Mouse (Mus musculus): ENCODE results near the gene Sh3d19.
"Not testable (repeated sequence)": the region's sequence is repeated elsewhere in the genome, so short reads cannot be mapped to it uniquely, and the experiment has no call there.

Gene Sh3d19

DNA sequence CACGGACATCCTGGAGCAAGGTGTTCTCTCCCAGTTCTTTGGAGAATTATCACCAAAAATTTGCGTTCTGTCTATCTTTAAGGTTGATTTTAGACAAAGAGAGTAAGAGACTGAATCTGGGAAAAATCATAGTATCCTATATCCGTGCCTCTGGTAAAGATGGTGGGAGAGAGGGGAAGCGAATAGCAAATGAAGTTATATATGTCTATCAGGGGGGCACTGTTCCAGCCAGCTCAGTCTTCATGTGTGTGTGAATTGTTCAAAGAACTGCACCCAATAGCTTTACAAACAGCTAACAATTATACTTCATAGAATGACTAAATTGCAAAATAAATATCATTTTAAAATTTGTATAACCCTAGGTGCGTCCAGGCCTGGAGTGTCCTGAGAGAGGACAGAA, 123.0 kb downstream of the Sh3d19 start:
- no peak for ATAC-seq (ENCODE audit: low TSS enrichment)

DNA sequence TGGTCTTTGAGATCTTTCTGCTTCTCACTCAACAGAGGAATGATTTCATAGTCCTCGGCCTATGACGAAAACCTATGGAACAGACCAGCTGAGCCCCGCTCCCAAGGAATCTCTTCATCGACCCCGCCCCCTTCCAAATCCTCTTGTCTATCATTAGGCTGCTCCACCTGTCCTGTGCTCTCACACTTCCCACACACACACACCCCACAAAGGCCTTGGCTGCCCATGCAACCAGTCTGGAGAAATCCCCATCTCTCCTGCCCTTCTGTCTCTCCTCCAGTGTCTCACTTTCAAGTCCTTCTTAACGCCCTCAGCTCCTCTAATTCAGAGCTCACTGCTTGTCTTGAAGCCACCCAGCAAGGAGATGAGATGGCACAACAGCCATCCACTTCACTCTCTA, 131.0 kb downstream of the Sh3d19 start:
- no peak for ATAC-seq (ENCODE audit: low TSS enrichment)

DNA sequence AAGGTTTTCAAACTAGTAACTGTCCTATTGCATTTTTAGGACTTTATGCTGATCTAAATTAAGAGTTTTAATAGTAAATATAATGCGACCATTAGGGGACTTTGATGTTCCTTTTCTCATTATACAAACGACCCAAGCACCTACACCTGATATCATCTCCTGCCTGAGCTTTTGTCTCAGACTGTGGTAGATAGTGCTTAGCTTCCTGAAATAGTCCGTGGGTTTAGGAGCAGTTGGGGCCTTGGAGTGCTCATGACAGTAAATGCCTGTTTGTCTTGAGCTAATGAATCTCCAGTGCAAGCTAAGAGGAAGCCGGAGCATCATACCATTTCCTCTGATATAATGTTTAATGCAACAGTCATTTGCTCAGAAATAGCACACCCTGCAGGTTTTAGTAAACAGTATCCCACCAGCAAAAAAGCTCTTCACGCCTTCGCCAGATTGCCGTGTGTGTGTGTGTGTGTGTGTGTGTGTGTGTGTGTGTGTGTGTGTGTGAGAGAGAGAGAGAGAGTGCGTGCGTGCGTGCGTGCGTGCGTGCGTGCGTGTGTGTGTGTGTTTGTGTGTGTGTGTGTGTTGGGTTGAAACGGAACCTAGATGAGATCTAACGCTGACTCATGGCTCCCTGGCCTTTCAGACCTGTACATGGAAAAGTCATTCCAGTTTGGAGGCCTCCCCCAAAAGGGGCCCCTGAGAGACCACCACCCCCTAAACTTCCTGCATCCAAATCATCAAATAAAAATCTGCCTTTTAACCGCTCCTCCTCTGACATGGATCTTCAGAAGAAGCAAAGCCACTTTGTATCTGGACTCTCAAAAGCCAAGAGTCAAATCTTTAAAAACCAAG, 132.8 kb downstream of the Sh3d19 start:
- 0 out of 2 replicates have a peak, but pooled peaks have one; percentile 41 for ATAC-seq (ENCODE audit: low TSS enrichment)

GRCm38 (mm10) chr3:86104433-86104832, 133.5 kb downstream of the Sh3d19 start:
- ATAC-seq (ENCODE audit: low TSS enrichment) = not testable (repeated sequence)

- ATAC-seq (ENCODE audit: low TSS enrichment) = no peak
Measured at GRCm38 (mm10) chr3:86104909-86105308, 134.0 kb downstream of the Sh3d19 start.

- ATAC-seq (ENCODE audit: low TSS enrichment) = no peak
Measured at GRCm38 (mm10) chr3:86106086-86106632, 135.2 kb downstream of the Sh3d19 start.

DNA sequence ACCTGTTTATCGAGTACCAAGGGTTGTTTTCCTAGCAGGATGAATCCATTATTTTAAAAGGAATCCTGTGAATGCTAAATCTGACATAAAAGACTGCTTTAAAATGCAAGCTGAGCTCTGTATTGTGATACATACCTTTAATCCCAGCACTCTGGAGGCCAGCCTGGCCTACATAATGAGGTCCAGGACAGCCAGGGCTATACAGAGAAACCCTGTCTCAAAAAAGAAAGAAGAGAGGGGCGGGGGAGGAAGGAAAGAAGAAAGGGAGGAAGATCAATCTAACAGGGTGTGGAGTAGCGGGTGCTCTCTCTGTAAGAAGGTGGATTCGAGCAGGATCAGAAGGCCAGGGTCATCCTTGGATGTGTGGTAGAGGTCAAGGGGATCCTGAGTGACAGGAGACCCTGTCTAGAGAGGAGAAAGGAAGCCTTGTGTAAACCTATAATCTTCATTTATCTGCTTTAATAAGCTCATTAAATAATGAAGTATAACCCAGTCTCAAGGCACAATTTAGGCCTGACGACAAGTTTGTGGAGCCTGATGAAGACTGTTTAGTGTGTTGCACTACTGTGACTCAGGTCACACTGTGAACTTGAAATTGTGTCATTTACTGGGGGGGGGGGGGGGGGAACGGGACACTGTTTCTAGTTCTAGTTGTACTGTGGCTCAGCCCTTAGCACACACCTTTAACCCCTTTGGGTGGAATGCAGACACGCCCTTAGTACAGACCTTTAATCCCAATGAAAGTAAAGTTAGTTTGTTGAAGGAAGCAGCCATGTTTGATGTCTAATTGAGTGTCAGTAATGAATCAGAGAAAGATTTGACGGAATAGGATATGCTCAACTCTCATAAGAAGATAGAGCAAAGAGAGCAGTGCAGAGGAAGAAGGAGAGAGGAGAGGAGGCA, 137.0 kb downstream of the Sh3d19 start:
- ATAC-seq (ENCODE audit: low TSS enrichment) = no peak

DNA sequence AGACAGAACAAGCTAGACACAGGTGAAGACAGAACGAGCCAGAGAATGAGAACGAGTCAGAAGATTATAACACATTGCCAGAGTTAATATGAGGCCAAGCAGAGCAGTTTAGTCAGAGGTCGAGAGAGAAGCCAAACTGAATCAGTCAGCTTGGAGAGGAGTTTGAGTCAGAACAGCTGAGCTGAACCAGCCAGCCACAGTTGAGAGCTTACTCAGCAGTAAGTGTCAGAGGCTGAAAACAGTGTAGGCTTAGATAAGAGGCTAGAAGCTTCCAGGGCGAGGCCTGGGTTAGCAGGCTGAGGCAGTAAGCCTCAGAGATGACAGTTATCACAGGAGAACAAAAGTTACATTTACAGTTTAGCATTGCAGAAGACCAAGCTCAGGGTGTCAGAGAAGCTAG, 137.7 kb downstream of the Sh3d19 start:
- ATAC-seq (ENCODE audit: low TSS enrichment) = peak; percentile 25; the same call in 1 of the 2 replicates

DNA sequence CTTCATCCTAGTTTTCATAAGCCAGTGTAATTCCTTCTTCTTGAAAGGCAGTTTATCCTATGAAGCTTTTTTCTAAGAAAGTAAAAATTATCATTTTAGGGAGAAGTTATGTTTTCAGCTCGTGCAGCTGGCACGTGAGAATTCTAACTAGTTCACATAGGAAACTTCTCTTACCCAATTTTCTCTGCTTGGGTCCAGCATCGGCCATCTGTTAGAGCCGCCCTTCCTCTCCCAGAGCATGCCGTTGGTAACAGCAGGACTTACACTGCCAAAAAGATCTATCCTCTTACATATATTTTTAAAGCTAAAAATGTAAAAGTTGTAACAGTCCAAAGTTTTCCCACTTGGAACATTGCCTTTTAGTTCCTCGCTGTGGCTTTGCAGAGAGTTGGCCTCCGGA, 138.2 kb downstream of the Sh3d19 start:
- ATAC-seq (ENCODE audit: low TSS enrichment) = peak; percentile 55; the same call in 1 of the 2 replicates

GRCm38 (mm10) chr3:86110077-86110476, 139.2 kb downstream of the Sh3d19 start:
- ATAC-seq (ENCODE audit: low TSS enrichment) = peak; percentile 28; the same call in 1 of the 2 replicates

DNA sequence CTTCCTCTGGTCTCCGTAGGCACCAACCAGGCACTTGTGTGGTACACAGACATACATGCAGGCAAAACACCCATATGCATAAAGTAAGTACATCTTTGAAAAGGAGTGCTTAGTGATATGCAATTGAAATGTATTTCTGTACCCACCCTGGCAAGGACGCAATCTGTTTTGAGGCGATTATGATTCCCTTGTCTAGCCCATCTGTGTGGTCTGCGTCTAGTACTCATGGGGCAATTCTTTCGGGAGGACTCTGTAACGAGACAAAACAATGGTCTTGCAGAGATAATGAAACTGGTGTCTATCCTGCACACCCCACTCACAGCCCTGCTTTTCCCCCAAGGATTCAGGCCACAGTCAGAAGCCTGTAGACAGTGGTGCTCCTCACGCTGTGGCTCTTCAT, 141.9 kb downstream of the Sh3d19 start:
- no peak for ATAC-seq (ENCODE audit: low TSS enrichment)

DNA sequence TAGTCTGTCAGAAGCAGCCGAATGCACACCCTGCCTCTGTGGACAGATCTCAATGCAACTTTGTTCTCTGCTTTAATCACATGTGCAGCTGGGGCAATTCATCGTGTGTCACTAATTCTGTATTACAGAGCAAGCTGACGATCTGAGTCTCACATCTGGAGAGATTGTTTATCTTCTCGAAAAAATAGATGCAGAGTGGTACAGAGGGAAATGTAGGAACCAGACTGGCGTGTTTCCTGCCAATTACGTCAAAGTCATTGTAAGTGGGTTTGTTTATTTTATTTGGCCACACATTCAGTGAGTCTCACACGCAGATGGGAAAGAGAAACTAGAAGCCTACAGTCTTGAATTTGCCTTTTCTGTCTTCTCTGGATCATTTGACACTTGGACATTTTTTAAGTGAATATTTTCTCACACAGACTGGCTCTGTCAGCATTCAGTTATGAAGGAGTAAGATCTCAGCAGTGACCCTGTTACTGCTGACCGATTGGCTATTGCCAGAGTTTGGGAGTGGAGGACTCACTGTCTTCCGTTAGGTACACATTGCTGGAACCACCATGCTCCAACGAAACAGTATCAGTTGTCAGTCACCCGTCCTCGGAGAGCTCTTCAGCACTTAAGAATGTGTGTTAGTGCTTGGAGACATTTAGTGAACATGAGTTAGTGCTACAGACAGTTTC, 143.9 kb downstream of the Sh3d19 start:
- ATAC-seq (ENCODE audit: low TSS enrichment) = peak; percentile 60

- no peak for ATAC-seq (ENCODE audit: low TSS enrichment)
Measured at GRCm38 (mm10) chr3:86116951-86117350, 146.0 kb downstream of the Sh3d19 start.

DNA sequence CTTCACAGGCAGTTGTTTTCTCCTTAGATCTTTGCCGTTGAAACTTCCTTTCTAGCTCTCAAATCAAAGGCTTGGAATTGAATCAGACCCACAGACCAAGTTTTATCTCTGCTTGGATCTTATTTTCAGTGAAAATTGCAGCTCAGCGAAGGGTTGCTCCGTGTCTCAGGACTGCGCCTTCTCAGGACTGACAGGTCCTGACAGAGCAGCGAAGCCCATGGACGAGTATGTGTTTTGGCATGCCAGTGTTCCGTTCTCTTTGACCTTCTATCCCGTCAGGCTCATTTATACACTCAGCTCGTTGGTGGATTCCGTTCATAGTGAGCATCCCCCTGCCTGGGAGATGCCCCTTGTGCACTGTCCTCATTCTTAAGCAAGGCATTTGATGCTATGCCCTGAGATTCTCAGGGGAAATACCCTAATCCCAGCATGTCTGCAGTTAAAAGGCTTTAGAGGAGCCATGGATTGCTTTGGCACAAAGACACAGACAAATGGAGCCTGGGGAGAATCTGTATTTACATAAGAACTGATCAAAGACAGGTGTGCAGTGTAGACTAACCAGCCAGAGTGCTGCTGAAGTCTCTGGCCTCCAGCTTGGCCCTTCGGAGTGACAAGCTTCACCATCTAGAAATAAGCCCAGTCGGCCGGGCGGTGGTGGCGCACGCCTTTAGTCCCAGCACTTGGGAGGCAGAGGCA, 148.5 kb downstream of the Sh3d19 start:
- ATAC-seq (ENCODE audit: low TSS enrichment) = no peak

DNA sequence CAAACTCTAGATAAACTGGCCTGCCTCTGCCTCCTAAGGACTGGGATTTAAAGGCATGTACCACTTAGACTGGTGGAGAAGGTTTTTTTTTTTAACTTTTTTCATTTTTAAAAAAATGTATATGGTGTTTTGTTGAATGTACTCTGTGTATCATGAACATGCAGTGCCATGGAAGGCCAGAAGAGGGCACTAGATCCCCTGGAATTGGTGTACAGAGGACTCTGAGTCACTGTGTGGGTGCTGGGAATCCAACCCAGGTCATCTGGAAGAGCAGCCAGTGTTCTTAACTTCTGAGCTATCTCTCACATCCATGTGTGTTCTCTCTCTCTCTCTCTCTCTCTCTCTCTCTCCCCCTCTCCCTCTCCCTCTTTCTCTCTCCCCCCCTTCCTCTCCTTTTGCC, 151.2 kb downstream of the Sh3d19 start:
- ATAC-seq (ENCODE audit: low TSS enrichment) = no peak

- no peak for ATAC-seq (ENCODE audit: low TSS enrichment)
Measured at GRCm38 (mm10) chr3:86123251-86123746, 152.4 kb downstream of the Sh3d19 start.

GRCm38 (mm10) chr3:86129757-86130156, 158.8 kb downstream of the Sh3d19 start:
- ATAC-seq (ENCODE audit: low TSS enrichment) = peak; percentile 79

DNA sequence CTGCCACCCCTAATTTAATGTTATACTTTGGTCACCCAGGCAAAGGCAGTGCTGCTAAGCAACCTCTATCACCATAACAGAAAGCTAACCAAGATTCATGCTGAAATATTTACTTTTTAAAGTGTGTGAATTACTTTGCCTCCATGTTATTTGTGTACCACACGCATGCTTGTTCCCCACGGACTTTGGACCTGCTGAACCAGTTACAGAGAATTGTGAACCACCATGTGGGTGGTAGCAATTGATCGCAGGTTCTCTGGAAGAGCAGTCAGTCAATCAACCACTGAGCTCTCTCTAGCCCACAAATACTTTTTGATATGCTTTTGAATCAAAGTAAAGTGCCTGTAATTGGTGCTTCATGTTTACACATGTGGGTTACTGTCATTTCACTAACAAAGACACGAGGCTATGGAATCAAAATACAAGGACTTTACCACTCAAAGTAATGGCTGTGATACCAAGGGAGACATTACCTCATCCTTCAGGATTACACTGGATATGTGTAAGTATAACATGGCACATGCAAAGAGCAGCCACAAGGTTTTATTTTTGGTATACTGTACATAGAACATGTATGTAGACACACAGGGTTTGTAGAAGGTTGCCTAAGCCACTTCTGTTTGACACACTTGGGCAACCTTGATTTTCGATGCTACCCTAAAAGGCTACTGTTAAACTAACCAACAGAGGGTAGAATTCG, 164.2 kb downstream of the Sh3d19 start:
- no peak for ATAC-seq (ENCODE audit: low TSS enrichment)

DNA sequence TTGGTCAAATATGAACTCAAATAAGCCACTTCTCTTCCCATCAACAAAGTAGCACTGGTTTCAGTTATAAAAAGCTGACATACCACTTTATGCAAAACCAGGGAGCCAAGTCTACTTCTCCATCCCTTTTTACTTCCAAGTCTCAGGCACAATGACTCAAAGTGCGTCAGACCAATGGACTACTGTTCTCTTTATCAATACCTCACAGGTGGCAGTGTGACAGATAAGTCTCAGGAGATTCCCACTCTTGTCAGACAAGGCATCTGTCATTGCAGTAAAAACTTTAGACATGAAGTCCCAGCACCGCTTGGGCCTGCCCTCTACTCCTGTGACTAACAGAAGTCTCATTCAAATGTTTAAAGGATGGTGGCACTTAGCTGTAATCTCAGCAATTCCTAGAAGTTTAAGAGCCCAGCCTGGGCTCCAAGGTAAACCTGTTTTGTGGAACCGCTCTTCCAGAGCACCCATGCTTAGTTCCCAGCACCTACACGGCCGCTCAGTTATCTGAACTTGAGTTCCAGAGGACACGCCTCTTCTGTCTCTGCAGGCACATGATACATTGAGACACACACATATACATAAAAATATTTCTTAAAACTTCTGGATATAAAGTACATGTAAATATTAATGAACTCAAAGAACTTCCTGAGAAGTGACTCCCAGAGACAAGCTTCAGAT, 165.1 kb downstream of the Sh3d19 start:
- ATAC-seq (ENCODE audit: low TSS enrichment) = no peak

All from frontal cortex, adult (tissue).